Mouse (Mus musculus) MEL (cell line): ENCODE measurements at regions not wholly inside any gene's neighbourhood (a gene's known extent, or its start where the extent isn't known, plus 50 kb on each side); places are given as distances from the start of the nearest gene placed in this dataset.

Experiments used
- BHLHE40 ChIP-seq: IDR thresholded peaks from 2 replicates; pipeline ENCODE4 v1.6.1; 2012; ENCODE audit warnings: low read depth, mild to moderate bottlenecking, inconsistent platforms, low read length, improper control_type of control experiment, borderline replicate concordance
- CTCF ChIP-seq, 3 experiments: IDR thresholded peaks in 2 of 3; conservative IDR thresholded peaks in 1 of 3; 2 replicates each; pipeline ENCODE4 v1.5.1; 2011 to 2012; ENCODE audit warnings: low read length in 3 of 3, low read depth in 2 of 3, mild to moderate bottlenecking in 2 of 3, improper control_type of control experiment in 1 of 3, inconsistent platforms in 1 of 3, mixed read lengths in 1 of 3, moderate library complexity in 1 of 3; ENCODE audit not compliant: control insufficient read depth in 1 of 3, insufficient read depth in 1 of 3, poor library complexity in 1 of 3, severe bottlenecking in 1 of 3
- EP300 ChIP-seq, 2 experiments: IDR thresholded peaks; 2 replicates each; pipeline ENCODE4 v1.6.1; 2011; ENCODE audit warnings: improper control_type of control experiment in 2 of 2, low read length in 2 of 2, low read depth in 1 of 2, mild to moderate bottlenecking in 1 of 2
- GABPA ChIP-seq: IDR thresholded peaks from 2 replicates; pipeline ENCODE4 v1.6.1; 2012; ENCODE audit warnings: low read depth, mild to moderate bottlenecking, inconsistent platforms, low read length, improper control_type of control experiment, moderate library complexity
- KAT2A ChIP-seq: conservative IDR thresholded peaks from 2 replicates; pipeline ENCODE4 v1.6.1; 2012; ENCODE audit warnings: low read depth, low read length, improper control_type of control experiment, inconsistent platforms
- MAX ChIP-seq: IDR thresholded peaks from 2 replicates; pipeline ENCODE4 v1.6.1; 2011; ENCODE audit warnings: low read length, improper control_type of control experiment
- NELFE ChIP-seq: IDR thresholded peaks from 2 replicates; pipeline ENCODE4 v1.6.1; 2011; ENCODE audit warnings: low read depth, low read length, improper control_type of control experiment
- POLR2A ChIP-seq, 2 experiments: IDR thresholded peaks; 2 replicates each; pipeline ENCODE4 v1.6.1; 2011 to 2012; ENCODE audit warnings: low read length in 2 of 2, mild to moderate bottlenecking in 2 of 2, control low read depth in 1 of 2, improper control_type of control experiment in 1 of 2, low read depth in 1 of 2, moderate library complexity in 1 of 2; ENCODE audit not compliant: control insufficient read depth in 1 of 2, insufficient read depth in 1 of 2, poor library complexity in 1 of 2
- USF1 ChIP-seq: IDR thresholded peaks from 2 replicates; pipeline ENCODE4 v1.6.1; 2014; ENCODE audit warnings: low read depth, mild to moderate bottlenecking, inconsistent platforms, low read length, improper control_type of control experiment, moderate library complexity
- USF2 ChIP-seq, 2 experiments: IDR thresholded peaks; 2 replicates each; pipeline ENCODE4 v1.6.1; 2011 to 2012; ENCODE audit warnings: improper control_type of control experiment in 2 of 2, low read length in 2 of 2, borderline replicate concordance in 1 of 2, inconsistent platforms in 1 of 2, low read depth in 1 of 2, mild to moderate bottlenecking in 1 of 2; ENCODE audit not compliant: insufficient read depth in 1 of 2

DNA sequence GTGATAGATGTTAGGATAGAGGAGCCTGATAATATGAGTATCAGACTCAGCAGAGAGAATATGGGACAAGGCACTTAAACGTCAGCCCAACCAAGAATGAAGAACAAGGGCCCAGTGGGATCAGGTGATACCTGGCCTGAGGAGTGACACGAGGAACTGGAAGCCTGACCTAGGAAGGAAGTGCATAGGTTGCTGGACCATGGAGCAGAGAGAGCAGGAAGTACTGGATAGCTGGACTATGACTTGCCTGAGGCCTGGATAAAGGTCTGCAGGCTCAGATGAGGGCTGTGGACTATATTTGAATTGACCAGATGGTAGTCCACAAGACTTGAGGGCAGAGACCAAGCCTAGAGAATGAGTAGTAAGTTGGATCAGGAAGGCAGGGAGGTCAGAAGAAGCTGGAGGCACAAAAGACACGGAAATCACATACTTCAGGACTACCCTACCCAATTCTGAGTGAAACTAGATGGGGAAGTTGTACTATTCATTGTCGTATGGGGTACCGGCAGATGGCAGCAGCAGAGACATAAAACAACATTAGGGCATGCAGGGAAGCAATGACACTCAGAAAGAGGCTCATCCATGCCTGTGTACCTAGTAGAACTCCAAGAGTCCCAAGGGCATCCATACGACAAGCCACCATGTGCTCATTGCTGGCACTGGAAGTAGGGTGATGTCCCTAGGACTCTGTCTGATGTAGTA, 57.0 kb upstream of the Cd93 start:
- no peak for TF ChIP-seq USF2 (IDR thresholded peaks at IDR 0.05; ENCODE audit: borderline replicate concordance in 1 of 2, insufficient read depth in 1 of 2, low read depth in 1 of 2, low read length in 2 of 2)
- no peak for TF ChIP-seq USF1
- TF ChIP-seq CTCF (IDR thresholded peaks at IDR 0.05 in 2 of 3, conservative IDR thresholded peaks at IDR 0.05 in 1 of 3; ENCODE audit: control insufficient read depth in 1 of 3, insufficient read depth in 1 of 3, low read depth in 2 of 3, low read length in 3 of 3, poor library complexity in 1 of 3, severe bottlenecking in 1 of 3): no peak
- TF ChIP-seq EP300 (IDR thresholded peaks at IDR 0.05; ENCODE audit: low read depth in 1 of 2, low read length in 2 of 2): no peak
- no peak for TF ChIP-seq NELFE
- no peak for TF ChIP-seq KAT2A
- no peak for TF ChIP-seq POLR2A (IDR thresholded peaks at IDR 0.05; ENCODE audit: control insufficient read depth in 1 of 2, insufficient read depth in 1 of 2, low read depth in 1 of 2, low read length in 2 of 2, poor library complexity in 1 of 2)
- no peak for TF ChIP-seq BHLHE40
- no peak for TF ChIP-seq MAX
- TF ChIP-seq GABPA: no peak
